Mouse (Mus musculus): ENCODE results near the gene Pnmal2. TPM values are rescaled to one million over a fixed set of nuclear protein-coding genes. Genes with fewer than 3 reads are reported as not detected.

The Pnmal2 gene
- polyA plus RNA-seq, 1 experiment from 2014 or later: 4.7 TPM

- H3K4me1 ChIP-seq (replicated peaks): peaks cover 54% of the 10 kb centered on the region
- ATAC-seq (replicated peaks; ENCODE audit: insufficient number of reproducible peaks, insufficient read depth, low FRiP score, low read depth): no peak
- H3K36me3 ChIP-seq: no peaks in the 10 kb centered on the region
- peaks cover 44% of the 10 kb centered on the region for H3K27me3 ChIP-seq
- H3K27ac ChIP-seq: no peak overlapping the region
- H3K4me3 ChIP-seq: no peak overlapping the region
- WGBS: 39% methylated on average over 11 of the region's 11 CpGs
- H3K4me2 ChIP-seq: peak overlapping the region; percentile 25; the same call in 1 of the 2 replicates
- no peaks in the 10 kb centered on the region for H3K9me3 ChIP-seq (replicated peaks)
- no peak overlapping the region for H3K9ac ChIP-seq
These were observed 35.6 kb upstream of the Pnmal2 start for GRCm38 (mm10) chr7:16908859-16909258.

- no peak for ATAC-seq (replicated peaks; ENCODE audit: insufficient number of reproducible peaks, insufficient read depth, low FRiP score, low read depth)
- Histone ChIP-seq H3K4me1 (replicated peaks) (peaks cover 49% of the 10 kb centered on the region), H3K36me3 (peaks cover 5% of the 10 kb centered on the region), H3K27me3 (peaks cover 44% of the 10 kb centered on the region), H3K4me3 (no peak overlapping the region), H3K9ac (no peak overlapping the region), H3K27ac (no peak overlapping the region), H3K9me3 (replicated peaks) (no peaks in the 10 kb centered on the region), H3K4me2 (no peak overlapping the region)
- 33% methylated on average over 10 of the region's 10 CpGs for WGBS
These were observed 34.6 kb upstream of the Pnmal2 start for GRCm38 (mm10) chr7:16909909-16910308.

DNA sequence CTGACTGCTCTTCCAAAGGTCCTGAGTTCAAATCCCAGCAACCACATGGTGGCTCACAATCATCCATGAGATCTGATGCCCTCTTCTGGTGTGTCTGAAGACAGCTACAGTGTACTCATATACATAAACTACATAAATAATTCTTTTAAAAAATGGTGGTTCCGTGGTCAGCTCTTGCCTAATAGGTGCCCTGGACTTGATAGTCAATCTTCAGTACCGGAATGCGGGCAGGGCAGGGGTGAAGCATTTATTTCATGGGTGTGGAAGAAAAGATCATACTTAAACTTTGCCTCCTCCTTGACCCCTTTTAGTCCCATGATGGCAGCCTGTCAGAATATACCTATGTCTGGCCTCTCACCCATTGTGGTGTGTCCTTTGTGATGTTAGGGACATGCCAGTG is 32.6 kb upstream of the Pnmal2 start:
- no peak for ATAC-seq (replicated peaks; ENCODE audit: insufficient number of reproducible peaks, insufficient read depth, low FRiP score, low read depth)
- no peak overlapping the region for H3K27ac ChIP-seq
- H3K9me3 ChIP-seq (replicated peaks): no peaks in the 10 kb centered on the region
- peaks cover 22% of the 10 kb centered on the region for H3K36me3 ChIP-seq
- H3K9ac ChIP-seq: no peak overlapping the region
- 94% methylated on average over 3 of the region's 3 CpGs for WGBS
- H3K4me1 ChIP-seq (replicated peaks): peaks cover 39% of the 10 kb centered on the region
- no peak overlapping the region for H3K4me3 ChIP-seq
- no peak overlapping the region for H3K4me2 ChIP-seq
- H3K27me3 ChIP-seq: peaks cover 34% of the 10 kb centered on the region

GRCm38 (mm10) chr7:16912360-16912759 is 32.1 kb upstream of the Pnmal2 start:
- WGBS: 76% methylated on average over 6 of the region's 6 CpGs
- H3K4me2 ChIP-seq: no peak overlapping the region
- H3K4me1 ChIP-seq (replicated peaks): peaks cover 38% of the 10 kb centered on the region
- no peaks in the 10 kb centered on the region for H3K9me3 ChIP-seq (replicated peaks)
- ATAC-seq (replicated peaks; ENCODE audit: insufficient number of reproducible peaks, insufficient read depth, low FRiP score, low read depth): no peak
- H3K9ac ChIP-seq: no peak overlapping the region
- no peak overlapping the region for H3K27ac ChIP-seq
- H3K4me3 ChIP-seq: no peak overlapping the region
- peaks cover 26% of the 10 kb centered on the region for H3K36me3 ChIP-seq
- H3K27me3 ChIP-seq: peaks cover 29% of the 10 kb centered on the region

GRCm38 (mm10) chr7:16913806-16914452 is 30.6 kb upstream of the Pnmal2 start:
- ATAC-seq (replicated peaks; ENCODE audit: insufficient number of reproducible peaks, insufficient read depth, low FRiP score, low read depth): peak; percentile 43; the same call in 1 of the 2 replicates
- peaks cover 38% of the 10 kb centered on the region for H3K36me3 ChIP-seq
- H3K9me3 ChIP-seq (replicated peaks): no peaks in the 10 kb centered on the region
- H3K27ac ChIP-seq: no peak overlapping the region
- H3K4me1 ChIP-seq (replicated peaks): peaks cover 32% of the 10 kb centered on the region
- no peak overlapping the region for H3K4me2 ChIP-seq
- no peak overlapping the region for H3K9ac ChIP-seq
- whole genome bisulfite sequencing: 34% methylated on average over 10 of the region's 10 CpGs
- no peak overlapping the region for H3K4me3 ChIP-seq
- H3K27me3 ChIP-seq: peaks cover 21% of the 10 kb centered on the region

DNA sequence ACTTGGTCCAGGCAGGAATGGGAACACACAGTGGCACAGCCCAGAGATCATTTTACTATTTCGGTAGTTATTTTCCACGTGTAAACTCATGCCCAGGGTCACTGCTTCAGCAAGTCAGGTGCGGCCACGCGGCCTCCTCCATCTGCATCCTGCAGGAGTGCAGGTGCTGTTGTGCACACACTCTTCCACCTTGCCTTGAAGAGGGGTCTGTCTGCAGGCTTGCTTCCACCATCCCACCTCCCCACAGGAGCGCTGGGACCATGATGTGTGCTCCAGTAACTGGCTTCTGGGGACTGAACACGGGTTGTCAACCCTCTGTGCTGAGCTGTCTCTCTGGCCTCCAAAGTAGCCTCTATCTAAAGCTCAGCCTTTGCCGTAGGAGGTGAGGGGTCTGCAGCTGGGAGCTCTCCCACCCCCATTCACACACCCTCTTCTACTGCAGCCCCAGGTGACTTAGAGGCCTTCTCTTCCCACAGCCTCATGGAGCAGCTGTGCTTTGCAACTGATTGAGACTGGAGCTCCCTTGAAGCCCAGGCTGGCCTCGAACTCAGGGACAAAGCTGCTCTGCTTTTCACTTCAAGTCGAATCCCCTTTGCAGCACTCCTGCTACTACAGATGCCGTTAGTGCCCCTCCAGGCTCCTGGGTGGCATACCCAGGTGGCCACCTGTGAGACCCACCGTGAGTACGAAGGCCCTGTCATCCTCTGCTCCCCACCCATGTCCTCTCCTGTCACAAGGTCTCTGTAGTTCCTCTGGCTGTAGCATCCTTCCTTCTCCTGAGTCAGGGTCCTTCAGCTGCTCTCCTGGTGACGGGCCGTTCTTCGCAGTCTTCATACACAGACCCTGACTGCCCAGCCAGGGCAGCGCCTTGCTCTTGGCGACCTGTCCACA is 29.8 kb upstream of the Pnmal2 start:
- no peak overlapping the region for H3K9ac ChIP-seq
- peaks cover 29% of the 10 kb centered on the region for H3K4me1 ChIP-seq (replicated peaks)
- 83% methylated on average over 18 of the region's 18 CpGs for WGBS
- H3K9me3 ChIP-seq (replicated peaks): no peaks in the 10 kb centered on the region
- peaks cover 13% of the 10 kb centered on the region; the same call in 1 of the 2 replicates for H3K27me3 ChIP-seq
- no peak overlapping the region for H3K27ac ChIP-seq
- peaks cover 38% of the 10 kb centered on the region for H3K36me3 ChIP-seq
- no peak for ATAC-seq (replicated peaks; ENCODE audit: insufficient number of reproducible peaks, insufficient read depth, low FRiP score, low read depth)
- no peak overlapping the region for H3K4me2 ChIP-seq
- H3K4me3 ChIP-seq: no peak overlapping the region

- Histone ChIP-seq H3K36me3 (peaks cover 38% of the 10 kb centered on the region), H3K27me3 (0 out of 2 replicates have a peak, but pooled peaks cover 7% of the 10 kb centered on the region), H3K9me3 (replicated peaks) (no peaks in the 10 kb centered on the region), H3K9ac (no peak overlapping the region), H3K27ac (no peak overlapping the region), H3K4me3 (no peak overlapping the region), H3K4me1 (replicated peaks) (peaks cover 33% of the 10 kb centered on the region), H3K4me2 (no peak overlapping the region)
- ATAC-seq (replicated peaks; ENCODE audit: insufficient number of reproducible peaks, insufficient read depth, low FRiP score, low read depth): no peak
- WGBS: 84% methylated on average over 32 of the region's 32 CpGs
These were observed 28.8 kb upstream of the Pnmal2 start for GRCm38 (mm10) chr7:16915461-16916340.

DNA sequence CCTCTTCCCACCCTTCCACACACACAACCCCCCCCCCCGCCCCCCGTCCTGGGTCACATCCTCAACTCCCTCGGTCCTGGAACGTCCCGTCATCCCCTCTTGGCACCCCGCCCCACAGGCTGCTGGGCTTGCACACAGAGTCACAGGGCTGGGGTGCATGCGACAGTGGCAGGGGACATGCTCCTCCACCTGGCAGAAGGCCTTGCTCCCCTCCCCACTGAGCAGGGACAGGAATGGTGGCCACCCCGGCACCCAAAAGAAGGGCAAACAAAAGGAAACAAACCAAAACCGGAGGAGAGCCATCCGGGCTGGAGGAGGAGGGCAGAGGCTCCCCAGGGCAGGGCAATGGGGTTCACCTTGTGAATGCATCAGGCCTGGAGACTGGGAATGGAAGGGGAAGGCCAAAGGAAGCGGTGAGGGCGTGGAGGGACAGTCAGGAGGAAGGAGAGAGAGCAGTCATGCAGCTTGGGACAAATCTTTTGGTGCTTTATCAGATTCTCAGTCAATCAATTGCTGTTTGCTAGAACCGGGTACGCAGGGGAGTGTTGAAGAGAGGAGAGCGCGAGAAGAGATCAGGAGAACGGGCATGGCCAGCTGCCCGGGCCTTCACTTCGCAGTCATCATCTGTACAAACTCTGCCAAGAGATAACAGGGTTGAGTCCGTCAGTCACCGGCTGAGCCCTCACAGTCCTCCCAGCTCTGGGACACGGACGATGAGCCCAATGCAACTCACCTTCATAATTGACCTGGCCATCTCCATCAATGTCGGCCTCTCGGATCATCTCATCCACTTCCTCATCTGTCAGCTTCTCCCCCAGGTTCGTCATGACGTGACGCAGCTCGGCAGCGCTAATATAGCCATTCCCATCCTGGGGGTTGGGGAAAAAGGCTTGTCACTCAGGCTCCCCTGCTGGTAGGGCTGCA is 27.9 kb upstream of the Pnmal2 start:
- Histone ChIP-seq H3K9me3 (replicated peaks) (no peaks in the 10 kb centered on the region), H3K4me1 (replicated peaks) (peaks cover 42% of the 10 kb centered on the region), H3K27ac (no peak overlapping the region), H3K4me2 (no peak overlapping the region), H3K27me3 (no peaks in the 10 kb centered on the region), H3K9ac (no peak overlapping the region), H3K36me3 (peaks cover 38% of the 10 kb centered on the region), H3K4me3 (no peak overlapping the region)
- WGBS: 60% methylated on average over 30 of the region's 30 CpGs
- no peak for ATAC-seq (replicated peaks; ENCODE audit: insufficient number of reproducible peaks, insufficient read depth, low FRiP score, low read depth)

DNA sequence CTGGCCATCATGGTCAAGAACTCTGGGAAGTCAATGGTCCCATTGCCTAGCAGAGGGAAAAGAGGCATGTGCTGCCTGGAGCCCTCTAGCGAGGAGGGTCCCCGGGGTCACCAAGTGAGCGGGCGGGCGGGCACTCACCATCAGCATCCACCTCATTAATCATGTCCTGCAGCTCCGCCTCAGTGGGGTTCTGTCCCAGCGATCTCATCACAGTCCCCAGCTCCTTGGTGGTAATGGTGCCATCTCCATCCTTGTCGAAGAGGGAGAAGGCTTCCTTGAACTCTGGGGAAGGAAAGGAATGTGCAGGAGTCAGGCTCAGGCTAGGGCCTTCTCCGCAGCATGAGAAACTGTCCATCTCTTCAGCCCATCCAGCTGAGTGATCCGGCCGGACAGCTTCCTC is 27.0 kb upstream of the Pnmal2 start:
- Histone ChIP-seq H3K4me2 (no peak overlapping the region), H3K4me1 (replicated peaks) (peaks cover 50% of the 10 kb centered on the region), H3K9ac (no peak overlapping the region), H3K27ac (no peak overlapping the region), H3K9me3 (replicated peaks) (no peaks in the 10 kb centered on the region), H3K27me3 (no peaks in the 10 kb centered on the region), H3K36me3 (peaks cover 38% of the 10 kb centered on the region), H3K4me3 (no peak overlapping the region)
- no peak for ATAC-seq (replicated peaks; ENCODE audit: insufficient number of reproducible peaks, insufficient read depth, low FRiP score, low read depth)
- 68% methylated on average over 11 of the region's 11 CpGs for WGBS

GRCm38 (mm10) chr7:16918014-16918413 is 26.5 kb upstream of the Pnmal2 start:
- Histone ChIP-seq H3K36me3 (peaks cover 38% of the 10 kb centered on the region), H3K9me3 (replicated peaks) (no peaks in the 10 kb centered on the region), H3K4me1 (replicated peaks) (peaks cover 56% of the 10 kb centered on the region), H3K4me2 (no peak overlapping the region), H3K9ac (no peak overlapping the region), H3K27ac (no peak overlapping the region), H3K27me3 (no peaks in the 10 kb centered on the region), H3K4me3 (no peak overlapping the region)
- 75% methylated on average over 9 of the region's 9 CpGs for WGBS
- no peak for ATAC-seq (replicated peaks; ENCODE audit: insufficient number of reproducible peaks, insufficient read depth, low FRiP score, low read depth)
